Mouse (Mus musculus) MEL (cell line): ENCODE measurements at regions not wholly inside any gene's neighbourhood (a gene's known extent, or its start where the extent isn't known, plus 50 kb on each side); places are given as distances from the start of the nearest gene placed in this dataset.

Experiments used
- DNase-seq: peaks from one replicate; pipeline ENCODE4 v3.0.0; 2011; ENCODE audit warnings: low read depth, low spot score
- H3K27ac ChIP-seq: 2 replicates; pipeline ENCODE4 v1.5.1; 2012; ENCODE audit warnings: low read depth, mild to moderate bottlenecking, control low read depth, low read length, moderate library complexity; ENCODE audit not compliant: control insufficient read depth
- H3K27me3 ChIP-seq, 2 experiments: fragments of 150-350 bp in 1 of 2; sonication (generic) in 1 of 2; 2 replicates each; pipeline ENCODE4 v1.6.1; 2012; ENCODE audit warnings: low read length in 2 of 2, mild to moderate bottlenecking in 2 of 2, improper control_type of control experiment in 1 of 2, moderate library complexity in 1 of 2; ENCODE audit not compliant: insufficient read depth in 2 of 2, control insufficient read depth in 1 of 2
- H3K36me3 ChIP-seq, 2 experiments: 2 replicates each; pipeline ENCODE4 v1.6.1; 2012 to 2014; ENCODE audit warnings: low read length in 2 of 2, improper control_type of control experiment in 1 of 2, inconsistent platforms in 1 of 2, mild to moderate bottlenecking in 1 of 2; ENCODE audit not compliant: insufficient read depth in 2 of 2, control insufficient read depth in 1 of 2
- H3K4me1 ChIP-seq, 2 experiments: fragments of 150-350 bp in 1 of 2; sonication (generic) in 1 of 2; 2 replicates each; pipeline ENCODE4 v1.6.1; 2012; ENCODE audit warnings: low read length in 2 of 2, improper control_type of control experiment in 1 of 2, mild to moderate bottlenecking in 1 of 2; ENCODE audit not compliant: insufficient read depth in 2 of 2, control insufficient read depth in 1 of 2
- H3K4me3 ChIP-seq, 2 experiments: fragments of 150-350 bp in 1 of 2; sonication (generic) in 1 of 2; 2 replicates each; pipeline ENCODE4 v1.5.1; 2012; ENCODE audit warnings: low read depth in 2 of 2, low read length in 2 of 2, mild to moderate bottlenecking in 2 of 2, moderate library complexity in 2 of 2, control low read depth in 1 of 2, improper control_type of control experiment in 1 of 2; ENCODE audit not compliant: control insufficient read depth in 1 of 2, insufficient read depth in 1 of 2
- H3K79me2 ChIP-seq: 2 replicates; pipeline ENCODE4 v1.6.1; 2012; ENCODE audit warnings: mild to moderate bottlenecking, low read length, moderate library complexity; ENCODE audit not compliant: control insufficient read depth, poor library complexity, insufficient read depth
- H3K9ac ChIP-seq: 2 replicates; pipeline ENCODE4 v1.6.1; 2012; ENCODE audit warnings: low read depth, mild to moderate bottlenecking, control low read depth, low read length, moderate library complexity; ENCODE audit not compliant: control insufficient read depth, poor library complexity, severe bottlenecking
- H3K9me3 ChIP-seq: fragments of 150-350 bp; sonication (generic); replicated peaks from 2 replicates; pipeline ENCODE4 v1.6.1; 2012; ENCODE audit warnings: mild to moderate bottlenecking, low read length, improper control_type of control experiment, moderate library complexity; ENCODE audit not compliant: insufficient read depth
- BHLHE40 ChIP-seq: IDR thresholded peaks from 2 replicates; pipeline ENCODE4 v1.6.1; 2012; ENCODE audit warnings: low read depth, mild to moderate bottlenecking, inconsistent platforms, low read length, improper control_type of control experiment, borderline replicate concordance
- E2F4 ChIP-seq: IDR thresholded peaks from 2 replicates; pipeline ENCODE4 v1.6.1; 2011; ENCODE audit warnings: low read depth, low read length, improper control_type of control experiment, borderline replicate concordance
- EP300 ChIP-seq, 2 experiments: IDR thresholded peaks; 2 replicates each; pipeline ENCODE4 v1.6.1; 2011; ENCODE audit warnings: improper control_type of control experiment in 2 of 2, low read length in 2 of 2, low read depth in 1 of 2, mild to moderate bottlenecking in 1 of 2
- ETS1 ChIP-seq: IDR thresholded peaks from 2 replicates; pipeline ENCODE4 v1.6.1; 2012; ENCODE audit warnings: low read depth, mild to moderate bottlenecking, inconsistent platforms, low read length, improper control_type of control experiment, moderate library complexity
- GABPA ChIP-seq: IDR thresholded peaks from 2 replicates; pipeline ENCODE4 v1.6.1; 2012; ENCODE audit warnings: low read depth, mild to moderate bottlenecking, inconsistent platforms, low read length, improper control_type of control experiment, moderate library complexity
- GATA1 ChIP-seq: IDR thresholded peaks from 2 replicates; pipeline ENCODE4 v1.6.1; 2011; ENCODE audit warnings: low read depth, low read length, improper control_type of control experiment
- MAFK ChIP-seq: IDR thresholded peaks from 2 replicates; pipeline ENCODE4 v1.6.1; 2011; ENCODE audit warnings: low read depth, mild to moderate bottlenecking, low read length, improper control_type of control experiment, borderline replicate concordance
- MAX ChIP-seq: IDR thresholded peaks from 2 replicates; pipeline ENCODE4 v1.6.1; 2011; ENCODE audit warnings: low read length, improper control_type of control experiment
- MAZ ChIP-seq: IDR thresholded peaks from 2 replicates; pipeline ENCODE4 v1.6.1; 2012; ENCODE audit warnings: low read depth, mild to moderate bottlenecking, inconsistent platforms, low read length, improper control_type of control experiment
- MEF2A ChIP-seq: IDR thresholded peaks from 2 replicates; pipeline ENCODE4 v1.6.1; 2014; ENCODE audit warnings: low read depth, mild to moderate bottlenecking, inconsistent platforms, low read length, improper control_type of control experiment; ENCODE audit not compliant: poor library complexity, insufficient replicate concordance, severe bottlenecking; ENCODE audit errors: extremely low read depth
- MYB ChIP-seq: IDR thresholded peaks from 2 replicates; pipeline ENCODE4 v1.6.1; 2011; ENCODE audit warnings: mild to moderate bottlenecking, low read depth, low read length, improper control_type of control experiment
- NELFE ChIP-seq: IDR thresholded peaks from 2 replicates; pipeline ENCODE4 v1.6.1; 2011; ENCODE audit warnings: low read depth, low read length, improper control_type of control experiment
- RAD21 ChIP-seq: IDR thresholded peaks from 2 replicates; pipeline ENCODE4 v1.6.1; 2011; ENCODE audit warnings: mild to moderate bottlenecking, low read depth, low read length, improper control_type of control experiment
- RCOR1 ChIP-seq: IDR thresholded peaks from 2 replicates; pipeline ENCODE4 v1.6.1; 2012; ENCODE audit warnings: low read depth, mild to moderate bottlenecking, inconsistent platforms, low read length, improper control_type of control experiment
- SIN3A ChIP-seq: IDR thresholded peaks from 2 replicates; pipeline ENCODE4 v1.6.1; 2012; ENCODE audit warnings: low read length, improper control_type of control experiment, inconsistent platforms
- TAL1 ChIP-seq: IDR thresholded peaks from 2 replicates; pipeline ENCODE4 v1.6.1; 2012; ENCODE audit warnings: mild to moderate bottlenecking, inconsistent platforms, low read length, moderate library complexity, mixed read lengths
- TCF12 ChIP-seq: IDR thresholded peaks from 2 replicates; pipeline ENCODE4 v1.6.1; 2014; ENCODE audit warnings: low read depth, mild to moderate bottlenecking, inconsistent platforms, low read length, improper control_type of control experiment, moderate library complexity
- USF1 ChIP-seq: IDR thresholded peaks from 2 replicates; pipeline ENCODE4 v1.6.1; 2014; ENCODE audit warnings: low read depth, mild to moderate bottlenecking, inconsistent platforms, low read length, improper control_type of control experiment, moderate library complexity

DNA sequence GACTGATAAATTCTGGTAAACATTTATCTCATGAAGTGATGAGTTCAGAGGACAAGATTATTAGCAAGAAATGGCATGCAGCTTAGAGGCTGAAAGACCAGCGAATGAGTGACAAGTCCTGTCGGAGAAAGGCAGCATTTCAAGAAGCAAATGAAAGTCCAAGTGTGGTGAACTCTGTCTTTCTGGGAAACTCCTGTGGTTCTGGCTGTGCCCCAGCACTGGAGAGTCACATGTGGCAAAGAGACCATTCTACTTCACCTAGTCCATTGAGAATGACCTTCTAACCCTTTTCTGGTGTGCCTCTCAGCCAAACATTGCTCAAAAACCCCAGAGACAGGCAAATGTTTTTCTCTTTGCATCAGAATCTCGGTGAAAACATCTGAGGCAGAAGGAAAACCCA lies 76.2 kb upstream of the Cpeb2 start:
- Histone ChIP-seq H3K36me3 (no peaks in the 10 kb centered on the region), H3K4me1 (no peaks in the 10 kb centered on the region), H3K9ac (no peak overlapping the region), H3K27ac (no peak overlapping the region), H3K4me3 (no peak overlapping the region), H3K79me2 (no peaks in the 10 kb centered on the region), H3K27me3 (no peaks in the 10 kb centered on the region; a peak in 1 of 4 replicates), H3K9me3 (no peaks in the 10 kb centered on the region)
- no peak for TF ChIP-seq SIN3A
- TF ChIP-seq BHLHE40 = no peak
- no peak for TF ChIP-seq E2F4
- TF ChIP-seq TAL1 = no peak
- no peak for TF ChIP-seq NELFE
- no peak for TF ChIP-seq MAZ
- no peak for TF ChIP-seq RCOR1
- TF ChIP-seq EP300 (IDR thresholded peaks at IDR 0.05; ENCODE audit: low read depth in 1 of 2, low read length in 2 of 2) = no peak
- TF ChIP-seq RAD21 = no peak
- no peak for TF ChIP-seq MEF2A
- no peak for TF ChIP-seq GABPA
- TF ChIP-seq MAFK = no peak
- TF ChIP-seq USF1 = no peak
- no peak for DNase-seq

DNA sequence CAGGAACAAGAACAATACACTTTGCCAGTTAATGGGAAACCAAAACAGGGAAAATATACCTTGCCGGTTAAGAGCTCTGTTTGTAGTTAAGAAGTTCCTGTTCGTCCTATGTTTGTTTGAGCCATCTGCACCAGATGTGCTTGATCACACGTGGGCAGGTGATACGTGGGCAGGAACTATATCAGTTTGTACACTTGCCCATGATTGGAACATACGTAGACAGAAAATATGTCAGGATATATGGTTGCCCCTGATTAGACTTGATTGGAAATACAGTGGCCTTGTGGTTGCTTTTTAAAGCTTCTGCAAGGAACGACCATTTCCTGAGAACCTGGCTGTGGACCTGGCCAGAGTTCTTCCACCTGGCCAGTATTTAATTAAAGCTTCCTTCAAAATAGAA lies 72.8 kb upstream of the Cpeb2 start:
- H3K4me3 ChIP-seq = no peak overlapping the region
- peaks cover 0 to 2% of the 10 kb centered on the region in 2 experiments; a peak in 1 of 4 replicates for H3K27me3 ChIP-seq
- no peak overlapping the region for H3K9ac ChIP-seq
- H3K36me3 ChIP-seq = peaks cover 0 to 4% of the 10 kb centered on the region in 2 experiments; a peak in 1 of 4 replicates
- TF ChIP-seq TCF12 = 0 out of 2 replicates have a peak, but pooled peaks have one; percentile 12
- no peak for TF ChIP-seq MYB
- TF ChIP-seq USF1 = no peak
- TF ChIP-seq, all 39 proteins: peak for 1
- Histone ChIP-seq H3K27ac (no peak overlapping the region), H3K79me2 (no peaks in the 10 kb centered on the region), H3K9me3 (no peaks in the 10 kb centered on the region), H3K4me1 (peaks cover 3% of the 10 kb centered on the region in 2 experiments; a peak in 3 of 4 replicates)
- no peak for DNase-seq

DNA sequence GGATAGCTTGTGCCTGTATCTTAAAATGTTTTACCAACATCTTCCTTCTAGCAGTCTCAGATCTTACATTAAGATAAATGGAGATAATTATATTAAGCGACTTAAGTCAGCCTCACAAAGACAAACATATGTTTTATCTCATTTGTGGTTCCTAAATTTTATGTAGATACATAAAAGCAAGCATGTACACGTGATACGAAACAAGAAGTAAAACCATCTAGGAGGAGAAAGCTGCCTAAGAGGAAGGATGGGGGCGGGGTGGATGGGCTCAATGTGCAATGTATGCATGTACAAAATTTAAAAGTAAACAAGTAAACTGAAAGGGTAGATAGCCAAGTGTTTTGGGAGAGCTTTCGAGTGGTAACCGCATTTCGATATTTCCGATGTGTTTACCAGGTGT lies 51.5 kb upstream of the Cpeb2 start:
- DNase-seq = peak; percentile 24
- H3K27ac ChIP-seq = no peak overlapping the region
- no peaks in the 10 kb centered on the region for H3K9me3 ChIP-seq
- H3K9ac ChIP-seq = no peak overlapping the region
- TF ChIP-seq USF1 = peak; percentile 69
- peak; percentile 20; the same call in 1 of the 2 replicates for TF ChIP-seq GATA1
- no peak for TF ChIP-seq MAX
- peak; percentile 27; the same call in 1 of the 2 replicates for TF ChIP-seq ETS1
- TF ChIP-seq, all 39 proteins: peak for 3
- no peaks in the 10 kb centered on the region for H3K79me2 ChIP-seq
- H3K4me1 ChIP-seq = peaks cover 0 to 7% of the 10 kb centered on the region in 2 experiments
- peaks cover 0 to 5% of the 10 kb centered on the region in 2 experiments; a peak in 2 of 4 replicates for H3K36me3 ChIP-seq
- no peak overlapping the region for H3K4me3 ChIP-seq
- peaks cover 0 to 2% of the 10 kb centered on the region in 2 experiments; a peak in 1 of 4 replicates for H3K27me3 ChIP-seq
